Mouse (Mus musculus) lung, embryonic 14.5 days (tissue): ENCODE results near the gene Actr3b. TPM values are rescaled to one million over a fixed set of nuclear protein-coding genes. Genes with fewer than 3 reads are reported as not detected.
A peak's percentile ranks its signal among the peaks of the same experiment; 100 is the strongest.
"Not testable (repeated sequence)": the region's sequence is repeated elsewhere in the genome, so short reads cannot be mapped to it uniquely, and the experiment has no call there.

Experiments
- ATAC-seq: fragments of 200-750 bp; cut with Nextera tagmentation; 2 replicates; pipeline ENCODE4 v1.8.0; 2017; ENCODE audit warnings: mild to moderate bottlenecking, moderate TSS enrichment, moderate library complexity; ENCODE audit not compliant: insufficient read depth
- DNase-seq: peaks from one replicate; pipeline ENCODE4 v3.0.0-alpha.2; 2015
- H3K27ac ChIP-seq: fragments of 300-500 bp; sonication (generic); 2 replicates; pipeline ENCODE4 v1.5.1; 2014; ENCODE audit warnings: low read depth, mild to moderate bottlenecking, moderate library complexity
- H3K27me3 ChIP-seq: fragments of 300-500 bp; sonication (generic); 2 replicates; pipeline ENCODE4 v1.6.1; 2014; ENCODE audit warnings: low read length, control low read depth; ENCODE audit not compliant: insufficient read depth
- H3K36me3 ChIP-seq: fragments of 300-500 bp; sonication (generic); 2 replicates; pipeline ENCODE4 v1.6.1; 2014; ENCODE audit warnings: control low read depth; ENCODE audit not compliant: insufficient read depth
- H3K4me1 ChIP-seq: fragments of 300-500 bp; sonication (generic); 2 replicates; pipeline ENCODE4 v1.6.1; 2014; ENCODE audit warnings: antibody characterized with exemption, control low read depth; ENCODE audit not compliant: insufficient read depth
- H3K4me2 ChIP-seq: fragments of 300-500 bp; sonication (generic); 2 replicates; pipeline ENCODE4 v1.6.1; 2014; ENCODE audit warnings: mild to moderate bottlenecking
- H3K4me3 ChIP-seq: fragments of 300-500 bp; sonication (generic); 2 replicates; pipeline ENCODE4 v1.5.1; 2014; ENCODE audit warnings: low read depth, low read length
- H3K9ac ChIP-seq: fragments of 300-500 bp; sonication (generic); 2 replicates; pipeline ENCODE4 v1.6.1; 2014
- H3K9me3 ChIP-seq: fragments of 300-500 bp; sonication (generic); 2 replicates; pipeline ENCODE4 v1.6.1; 2016; ENCODE audit warnings: low read depth, low read length, control low read depth
- CTCF ChIP-seq: IDR thresholded peaks from 2 replicates; pipeline ENCODE4 v1.5.1; 2016; ENCODE audit warnings: antibody characterized with exemption, low read depth
- WGBS: fragments of 180-500 bp; shearing (Covaris S2); extraction: QIAGEN DNeasy Blood & Tissue Kit; methylation state at CpG from one replicate; pipeline ENCODE4 v1.1.7; 2014; 5-methylcytosine and 5-hydroxymethylcytosine counted together
- polyA plus RNA-seq: library from polyadenylated mRNA; unstranded; fragments of >200 nt; fragmentation: Nextera tagmentation; extraction: Ambion mirVana; gene quantifications from 2 replicates; pipeline ENCODE4 v1.2.1, GENCODE M21; 2014

Actr3b gene
- polyA plus RNA-seq, 1 experiment from 2014 or later, result 2.3 TPM

- no peak for TF ChIP-seq CTCF
- WGBS, result 66% methylated on average over 3 of the region's 3 CpGs
- no peak overlapping the region for H3K27ac ChIP-seq
- no peaks in the 10 kb centered on the region for H3K9me3 ChIP-seq
- no peaks in the 10 kb centered on the region for H3K4me1 ChIP-seq
- no peaks in the 10 kb centered on the region for H3K36me3 ChIP-seq
- ATAC-seq, result no peak
- no peaks in the 10 kb centered on the region for H3K27me3 ChIP-seq
- H3K9ac ChIP-seq, result no peak overlapping the region
- no peak for DNase-seq
- no peak overlapping the region for H3K4me3 ChIP-seq
- no peak overlapping the region for H3K4me2 ChIP-seq
These were observed 21.3 kb upstream of the Actr3b start for GRCm38 (mm10) chr5:25738448-25738847.

GRCm38 (mm10) chr5:25738902-25739301 is 20.9 kb upstream of the Actr3b start:
- H3K4me2 ChIP-seq, H3K4me1 ChIP-seq, H3K4me3 ChIP-seq, ATAC-seq, H3K27ac ChIP-seq, H3K9ac ChIP-seq, H3K27me3 ChIP-seq, H3K9me3 ChIP-seq, H3K36me3 ChIP-seq, DNase-seq: not testable (repeated sequence)
- WGBS, result 88% methylated on average over 1 of the region's 1 CpGs

- ATAC-seq (no peak), DNase-seq (no peak)
These were observed 11.9 kb upstream of the Actr3b start for GRCm38 (mm10) chr5:25747904-25748303.

GRCm38 (mm10) chr5:25748613-25749012 is 11.2 kb upstream of the Actr3b start:
- Histone ChIP-seq H3K27ac (no peak overlapping the region), H3K36me3 (no peaks in the 10 kb centered on the region), H3K4me3 (no peak overlapping the region), H3K4me1 (no peaks in the 10 kb centered on the region), H3K9me3 (no peaks in the 10 kb centered on the region), H3K4me2 (no peak overlapping the region), H3K27me3 (no peaks in the 10 kb centered on the region), H3K9ac (no peak overlapping the region)
- ATAC-seq, result no peak
- no peak for DNase-seq
- 63% methylated on average over 3 of the region's 3 CpGs for WGBS
- no peak for TF ChIP-seq CTCF

More at GRCm38 (mm10) chr5:25747904-25748303, 11.9 kb upstream of the Actr3b start:
- H3K4me3 ChIP-seq, result no peak overlapping the region
- no peaks in the 10 kb centered on the region for H3K4me1 ChIP-seq
- no peak overlapping the region for H3K4me2 ChIP-seq
- no peaks in the 10 kb centered on the region for H3K9me3 ChIP-seq
- H3K27me3 ChIP-seq, result no peaks in the 10 kb centered on the region
- TF ChIP-seq CTCF, result no peak
- H3K9ac ChIP-seq, result no peak overlapping the region
- H3K36me3 ChIP-seq, result no peaks in the 10 kb centered on the region
- no peak overlapping the region for H3K27ac ChIP-seq

- no peak for TF ChIP-seq CTCF
- H3K4me3 ChIP-seq, result no peak overlapping the region
- 0 out of 2 replicates have a peak, but pooled peaks cover 6% of the 10 kb centered on the region for H3K4me1 ChIP-seq
- H3K4me2 ChIP-seq, result no peak overlapping the region
- H3K9me3 ChIP-seq, result no peaks in the 10 kb centered on the region
- H3K27ac ChIP-seq, result no peak overlapping the region
- no peak overlapping the region for H3K9ac ChIP-seq
- no peaks in the 10 kb centered on the region for H3K27me3 ChIP-seq
- peak; percentile 9 for DNase-seq
- no peak for ATAC-seq
- H3K36me3 ChIP-seq, result no peaks in the 10 kb centered on the region
These were observed 8.2 kb upstream of the Actr3b start for GRCm38 (mm10) chr5:25751552-25751951.

- H3K27me3 ChIP-seq, result no peaks in the 10 kb centered on the region
- no peak for TF ChIP-seq CTCF
- H3K4me2 ChIP-seq, result no peak overlapping the region
- WGBS, result 75% methylated on average over 5 of the region's 5 CpGs
- no peaks in the 10 kb centered on the region for H3K9me3 ChIP-seq
- H3K27ac ChIP-seq, result no peak overlapping the region
- no peaks in the 10 kb centered on the region for H3K36me3 ChIP-seq
- H3K4me3 ChIP-seq, result no peak overlapping the region
- ATAC-seq (no peak), DNase-seq (peak; percentile 21)
- no peak overlapping the region for H3K9ac ChIP-seq
- 0 out of 2 replicates have a peak, but pooled peaks cover 6% of the 10 kb centered on the region for H3K4me1 ChIP-seq
These were observed 6.9 kb upstream of the Actr3b start for GRCm38 (mm10) chr5:25752862-25753261.

GRCm38 (mm10) chr5:25753556-25754235 is 6.1 kb upstream of the Actr3b start:
- 36% methylated on average over 8 of the region's 8 CpGs for WGBS

More at GRCm38 (mm10) chr5:25753556-25754235, 6.1 kb upstream of the Actr3b start:
- Histone ChIP-seq H3K4me1 (0 out of 2 replicates have a peak, but pooled peaks cover 6% of the 10 kb centered on the region), H3K27ac (no peak overlapping the region), H3K36me3 (no peaks in the 10 kb centered on the region), H3K9ac (no peak overlapping the region), H3K4me2 (no peak overlapping the region), H3K27me3 (no peaks in the 10 kb centered on the region), H3K9me3 (no peaks in the 10 kb centered on the region), H3K4me3 (no peak overlapping the region)
- ATAC-seq, result no peak
- DNase-seq, result no peak
- TF ChIP-seq CTCF, result no peak
